Mouse (Mus musculus) lung, adult 2 months (tissue): ENCODE data around the gene Uggt1. TPM values are rescaled to one million over a fixed set of nuclear protein-coding genes. Genes with fewer than 3 reads are reported as not detected.

Source experiments
- DNase-seq: peaks from one replicate; pipeline ENCODE4 v3.0.0; 2022
- H3K4me1 ChIP-seq: fragments of 200-500 bp; 2 replicates; pipeline ENCODE4 v1.6.1; 2011; ENCODE audit warnings: low read length; ENCODE audit not compliant: control insufficient read depth, insufficient read depth
- H3K4me3 ChIP-seq: fragments of 200-500 bp; replicated peaks from 2 replicates; pipeline ENCODE3; 2011; ENCODE audit warnings: low read depth, mild to moderate bottlenecking, control low read depth, low read length; ENCODE audit errors: extremely low read depth
- CTCF ChIP-seq: fragments of 200-500 bp; IDR thresholded peaks from 2 replicates; pipeline ENCODE4 v1.5.1; 2011; ENCODE audit warnings: mild to moderate bottlenecking, low read length, control low read depth; ENCODE audit not compliant: insufficient read depth
- POLR2A ChIP-seq: fragments of 200-500 bp; IDR thresholded peaks from 2 replicates; pipeline ENCODE4 v1.6.1; 2011; ENCODE audit warnings: low read depth, mild to moderate bottlenecking, control low read depth, low read length, borderline replicate concordance; ENCODE audit errors: extremely low read depth
- WGBS: fragments of 180-500 bp; shearing (Covaris S2); methylation state at CpG from one replicate; pipeline ENCODE4 v1.1.7; 2018; 5-methylcytosine and 5-hydroxymethylcytosine counted together
- polyA plus RNA-seq: library from polyadenylated mRNA; depleted of rRNA; stranded (reverse); fragments of >200 nt; gene quantifications from 2 replicates; pipeline ENCODE4 v1.2.3, GENCODE M21; 2012

The Uggt1 gene
- polyA plus RNA-seq, 1 experiment: 18.0 TPM

DNA sequence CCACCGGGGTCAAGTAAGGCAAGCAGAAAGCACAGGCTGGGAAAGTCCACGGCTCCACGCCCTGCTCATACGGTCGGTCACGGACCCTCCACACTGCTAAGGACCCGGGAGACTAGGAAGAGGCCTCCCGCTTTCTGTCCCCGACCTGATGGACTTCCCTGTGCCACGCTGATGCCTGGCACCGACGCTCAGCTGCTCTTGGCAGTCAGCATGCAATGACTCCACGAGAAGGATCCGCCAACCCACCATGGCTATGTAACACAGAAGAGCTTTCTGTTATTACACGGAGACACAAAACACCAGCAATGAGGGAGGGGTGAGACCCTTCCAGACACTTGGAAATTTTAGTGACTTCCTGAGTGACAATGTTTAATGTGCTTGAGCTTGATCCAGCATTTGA lies 104.2 kb downstream of the Uggt1 start:
- DNase-seq: no peak
- no peak for TF ChIP-seq CTCF
- no peak for TF ChIP-seq POLR2A
- WGBS: 92% methylated on average over 15 of the region's 15 CpGs
- H3K4me1 ChIP-seq: no peaks in the 10 kb centered on the region
- no peak overlapping the region for H3K4me3 ChIP-seq

DNA sequence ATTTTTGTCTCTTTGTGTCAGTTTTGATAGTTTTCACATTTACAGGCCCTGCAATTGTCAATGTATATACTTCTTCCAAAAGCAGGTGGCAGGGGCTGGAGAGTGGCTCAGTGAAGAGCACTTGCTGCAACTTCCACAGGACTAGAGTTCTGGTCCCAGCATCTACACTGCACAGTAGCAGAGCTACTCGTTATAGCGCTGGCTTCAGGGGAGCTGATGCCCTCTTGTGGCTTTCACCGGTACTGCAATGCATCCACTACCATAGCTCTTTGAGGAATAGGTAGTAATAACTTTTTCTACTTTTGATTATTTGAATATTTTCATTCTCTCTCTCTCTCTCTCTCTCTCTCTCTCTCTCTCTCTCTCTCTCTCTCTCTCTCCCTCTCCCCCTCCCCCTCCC lies 109.9 kb downstream of the Uggt1 start:
- peak; percentile 75 for DNase-seq
- no peak for TF ChIP-seq POLR2A
- peak; percentile 99 for TF ChIP-seq CTCF
- 1% methylated on average over 3 of the region's 3 CpGs for WGBS
- Histone ChIP-seq H3K4me1 (no peaks in the 10 kb centered on the region), H3K4me3 (no peak overlapping the region)

- no peaks in the 10 kb centered on the region for H3K4me1 ChIP-seq
- TF ChIP-seq POLR2A (no peak), CTCF (no peak)
- WGBS: 58% methylated on average over 3 of the region's 3 CpGs
- DNase-seq: no peak
- H3K4me3 ChIP-seq: no peak overlapping the region
Observed at GRCm38 (mm10) chr1:36133647-36134046, 110.9 kb downstream of the Uggt1 start.

- no peak for DNase-seq
- no peaks in the 10 kb centered on the region for H3K4me1 ChIP-seq
- WGBS: 50% methylated on average over 8 of the region's 8 CpGs
Observed at GRCm38 (mm10) chr1:36133041-36133440, 111.5 kb downstream of the Uggt1 start.

GRCm38 (mm10) chr1:36132211-36132610 lies 112.3 kb downstream of the Uggt1 start:
- WGBS: 75% methylated on average over 4 of the region's 4 CpGs
- TF ChIP-seq CTCF (no peak), POLR2A (no peak)
- H3K4me3 ChIP-seq: no peak overlapping the region
- no peak for DNase-seq
- H3K4me1 ChIP-seq: no peaks in the 10 kb centered on the region

More at GRCm38 (mm10) chr1:36133041-36133440, 111.5 kb downstream of the Uggt1 start:
- no peak overlapping the region for H3K4me3 ChIP-seq
- TF ChIP-seq POLR2A (no peak), CTCF (no peak)

DNA sequence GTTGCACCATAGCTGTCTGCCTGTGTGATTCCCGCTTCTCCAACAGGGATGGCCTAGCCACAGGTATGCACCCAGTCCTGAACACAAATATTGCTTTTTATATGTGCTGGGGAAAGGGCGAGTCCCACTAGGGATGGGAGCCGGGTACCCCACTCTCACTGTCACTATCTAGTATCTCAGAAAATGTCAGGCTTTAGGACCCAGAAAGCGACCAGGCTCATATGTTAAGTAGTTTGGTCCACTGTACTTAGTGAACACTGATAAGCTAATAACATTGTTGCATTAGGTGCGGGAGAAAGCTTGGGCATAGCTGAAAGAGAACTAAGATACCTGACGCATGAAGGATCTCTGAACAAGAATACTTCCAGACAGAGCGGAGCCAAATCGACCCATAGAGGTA lies 112.8 kb downstream of the Uggt1 start:
- TF ChIP-seq POLR2A (no peak), CTCF (no peak)
- no peak for DNase-seq
- Histone ChIP-seq H3K4me3 (no peak overlapping the region), H3K4me1 (no peaks in the 10 kb centered on the region)
- WGBS: 69% methylated on average over 8 of the region's 8 CpGs

- no peak for DNase-seq
- Histone ChIP-seq H3K4me3 (no peak overlapping the region), H3K4me1 (no peaks in the 10 kb centered on the region)
- 40% methylated on average over 4 of the region's 4 CpGs for WGBS
- TF ChIP-seq POLR2A: no peak
- TF ChIP-seq CTCF: no peak
Observed at GRCm38 (mm10) chr1:36131154-36131553, 113.4 kb downstream of the Uggt1 start.

- H3K4me3 ChIP-seq: no peak overlapping the region
- no peaks in the 10 kb centered on the region for H3K4me1 ChIP-seq
- no peak for TF ChIP-seq CTCF
- TF ChIP-seq POLR2A: no peak
- WGBS: 70% methylated on average over 4 of the region's 4 CpGs
- no peak for DNase-seq
Observed at GRCm38 (mm10) chr1:36130307-36131035, 114.0 kb downstream of the Uggt1 start.

DNA sequence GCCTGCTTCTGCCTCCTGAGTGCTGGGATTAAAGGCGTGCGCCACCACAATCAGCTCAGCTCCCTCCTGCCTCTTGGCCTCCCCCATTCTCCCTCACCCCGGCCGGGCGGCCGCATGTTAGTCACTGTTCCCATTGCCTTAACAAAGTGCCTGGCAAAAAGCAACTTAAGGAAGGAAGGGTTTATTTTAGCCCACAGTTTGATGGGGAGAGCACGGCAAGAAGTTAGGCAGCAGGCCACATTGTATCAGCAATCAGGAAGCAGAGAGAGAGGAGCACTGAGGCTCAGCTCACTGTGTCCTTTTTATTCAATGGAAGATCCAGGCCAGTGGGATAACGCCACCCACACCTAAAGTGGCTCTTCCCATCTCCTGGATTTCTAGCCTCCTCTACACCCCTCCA lies 114.6 kb downstream of the Uggt1 start:
- TF ChIP-seq POLR2A (no peak), CTCF (no peak)
- H3K4me3 ChIP-seq: no peak overlapping the region
- 80% methylated on average over 8 of the region's 8 CpGs for WGBS
- no peak for DNase-seq
- no peaks in the 10 kb centered on the region for H3K4me1 ChIP-seq

DNA sequence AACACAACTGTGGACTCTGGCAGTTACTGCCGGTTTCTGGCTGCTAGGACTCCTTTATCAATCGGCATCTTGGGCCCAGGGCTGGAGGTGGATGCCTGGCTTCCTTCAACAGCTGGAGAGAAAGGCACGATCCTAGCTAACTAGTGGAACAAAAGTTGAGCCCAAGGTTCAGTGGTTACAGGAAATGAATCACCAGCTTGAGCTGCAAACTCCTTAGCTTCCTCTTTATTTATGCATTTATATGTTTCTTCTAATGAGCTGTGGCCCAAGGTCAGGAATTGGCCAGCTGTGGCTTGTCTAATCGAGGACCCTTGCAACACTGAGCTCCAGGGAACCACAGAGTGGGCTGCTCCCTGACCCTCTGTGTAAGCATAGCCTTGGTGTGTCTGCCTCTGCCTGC lies 115.4 kb downstream of the Uggt1 start:
- DNase-seq: no peak
- H3K4me1 ChIP-seq: no peaks in the 10 kb centered on the region
- no peak for TF ChIP-seq CTCF
- no peak for TF ChIP-seq POLR2A
- WGBS: 19% methylated on average over 4 of the region's 4 CpGs
- no peak overlapping the region for H3K4me3 ChIP-seq

DNA sequence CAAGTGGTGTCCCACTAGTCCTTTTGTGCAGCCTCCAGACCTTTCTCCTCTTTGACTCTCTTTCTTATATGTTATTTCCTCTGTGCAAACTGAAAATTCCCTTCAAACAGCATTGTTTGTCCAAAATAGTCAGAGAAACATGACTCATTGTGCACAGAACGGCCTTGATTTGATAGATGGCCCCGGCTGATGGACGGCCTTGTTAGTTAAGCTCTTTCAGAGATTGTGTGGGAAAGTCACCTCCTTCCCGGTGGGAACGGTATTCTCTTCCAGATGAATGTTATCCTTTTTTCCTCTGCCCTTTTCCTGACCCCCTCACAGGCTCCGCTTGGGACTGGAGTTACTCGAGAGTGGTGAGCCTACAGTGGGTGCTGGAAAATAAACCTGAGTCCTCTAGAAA lies 119.4 kb downstream of the Uggt1 start:
- 39% methylated on average over 7 of the region's 7 CpGs for WGBS
- H3K4me3 ChIP-seq: no peak overlapping the region
- TF ChIP-seq POLR2A: no peak
- TF ChIP-seq CTCF: no peak
- no peaks in the 10 kb centered on the region for H3K4me1 ChIP-seq
- no peak for DNase-seq
